Comparison of ENCODE assay signal across 8 mouse cellular contexts in genomic region chr3:67515274-67515801, GRCm38 (mm10). TPM values are rescaled to one million over a fixed set of nuclear protein-coding genes. Genes with fewer than 3 reads are reported as not detected.
DNase-seq lines count a peak whose midpoint lies in the region; ATAC-seq and TF ChIP-seq lines count a peak whose summit lies in the region.

TSS of gene Rarres1 (minus strand) at chr3:67515523.

- peak; percentile 5 for DNase-seq in kidney, adult 2 months
- DNase-seq in kidney, adult 8-10 months, result no peak
- peak; percentile 35 for DNase-seq in adrenal gland, postnatal 25 days
- DNase-seq in hindbrain, embryonic 14.5 days (ENCODE audit: low spot score), result peak; percentile 36
- no peak for DNase-seq in layer of hippocampus, adult 9-11 months

- peak within 1 kb of the TSS; percentile 50 for H3K4me3 ChIP-seq in kidney, adult 2 months (ENCODE audit: insufficient read depth, low read depth, low read length)
- H3K4me3 ChIP-seq in forebrain, embryonic 15.5 days, result peak within 1 kb of the TSS; percentile 54
- H3K4me3 ChIP-seq in hindbrain, embryonic 14.5 days (replicated peaks; ENCODE audit: low read length), result peak within 1 kb of the TSS; percentile 57
- H3K4me3 ChIP-seq in liver, embryonic 15.5 days (replicated peaks), result peak within 1 kb of the TSS; percentile 53
- H3K4me3 ChIP-seq in neural tube, embryonic 13.5 days, result peak within 1 kb of the TSS; percentile 59

- peak; percentile 55 for ATAC-seq in forebrain, embryonic 15.5 days (replicated peaks)
- peak; percentile 62 for ATAC-seq in hindbrain, embryonic 14.5 days (ENCODE audit: low FRiP score)
- no peak for ATAC-seq in liver, embryonic 15.5 days (ENCODE audit: insufficient read depth)
- peak; percentile 68 for ATAC-seq in neural tube, embryonic 13.5 days (ENCODE audit: low read depth)

- peak within 1 kb of the TSS; percentile 99 for H3K4me2 ChIP-seq in forebrain, embryonic 15.5 days (replicated peaks)
- H3K4me2 ChIP-seq in hindbrain, embryonic 14.5 days (replicated peaks), result peak within 1 kb of the TSS; percentile 100
- peak within 1 kb of the TSS; percentile 74 for H3K4me2 ChIP-seq in liver, embryonic 15.5 days
- H3K4me2 ChIP-seq in neural tube, embryonic 13.5 days, result peak within 1 kb of the TSS; percentile 99

- H3K27me3 ChIP-seq in kidney, adult 2 months (replicated peaks; ENCODE audit: control insufficient read depth, insufficient read depth, low read length), result no peaks in the 10 kb centered on the region
- peaks cover 24% of the 10 kb centered on the region; the same call in 1 of the 2 replicates for H3K27me3 ChIP-seq in forebrain, embryonic 15.5 days
- peaks cover 19% of the 10 kb centered on the region; the same call in 1 of the 2 replicates for H3K27me3 ChIP-seq in hindbrain, embryonic 14.5 days (ENCODE audit: control insufficient read depth, insufficient read depth, low read length)
- peaks cover 41% of the 10 kb centered on the region for H3K27me3 ChIP-seq in liver, embryonic 15.5 days
- H3K27me3 ChIP-seq in neural tube, embryonic 13.5 days, result peaks cover 41% of the 10 kb centered on the region

- H3K27ac ChIP-seq in kidney, adult 2 months (ENCODE audit: insufficient read depth, low read depth, low read length), result no peak within 1 kb of the TSS
- H3K27ac ChIP-seq in forebrain, embryonic 15.5 days (replicated peaks), result no peak within 1 kb of the TSS
- H3K27ac ChIP-seq in hindbrain, embryonic 14.5 days, result no peak within 1 kb of the TSS
- no peak within 1 kb of the TSS for H3K27ac ChIP-seq in liver, embryonic 15.5 days (replicated peaks)
- no peak within 1 kb of the TSS for H3K27ac ChIP-seq in neural tube, embryonic 13.5 days (replicated peaks)

- TF ChIP-seq CTCF in kidney, adult 2 months (conservative IDR thresholded peaks at IDR 0.05; ENCODE audit: insufficient read depth, insufficient read length, low read depth, low read length), result no peak

- no peak for TF ChIP-seq POLR2A in kidney, adult 2 months (IDR thresholded peaks at IDR 0.05; ENCODE audit: low read depth, low read length)

- H3K9me3 ChIP-seq in forebrain, embryonic 15.5 days, result no peaks in the 10 kb centered on the region
- no peaks in the 10 kb centered on the region for H3K9me3 ChIP-seq in hindbrain, embryonic 14.5 days (ENCODE audit: control insufficient read depth, low read length)
- no peaks in the 10 kb centered on the region for H3K9me3 ChIP-seq in liver, embryonic 15.5 days (replicated peaks)
- no peaks in the 10 kb centered on the region for H3K9me3 ChIP-seq in neural tube, embryonic 13.5 days

- peak within 1 kb of the TSS; percentile 58 for H3K9ac ChIP-seq in forebrain, embryonic 15.5 days (replicated peaks)
- peak within 1 kb of the TSS; percentile 69 for H3K9ac ChIP-seq in hindbrain, embryonic 14.5 days
- H3K9ac ChIP-seq in liver, embryonic 15.5 days, result no peak within 1 kb of the TSS
- peak within 1 kb of the TSS; percentile 72 for H3K9ac ChIP-seq in neural tube, embryonic 13.5 days

- 1% methylated on average over 38 of the region's 38 CpGs for WGBS in kidney, adult 2 months
- WGBS in forebrain, embryonic 15.5 days, result 2% methylated on average over 38 of the region's 38 CpGs
- 2% methylated on average over 33 of the region's 38 CpGs for WGBS in hindbrain, embryonic 14.5 days
- WGBS in liver, embryonic 15.5 days (ENCODE audit: insufficient replicate concordance), result 3% methylated on average over 38 of the region's 38 CpGs
- WGBS in neural tube, embryonic 13.5 days, result 2% methylated on average over 38 of the region's 38 CpGs

- no peaks in the 10 kb centered on the region for H3K4me1 ChIP-seq in kidney, adult 2 months (ENCODE audit: control insufficient read depth, insufficient read depth, low read length)
- peaks cover 11% of the 10 kb centered on the region for H3K4me1 ChIP-seq in forebrain, embryonic 15.5 days
- no peaks in the 10 kb centered on the region for H3K4me1 ChIP-seq in hindbrain, embryonic 14.5 days (replicated peaks; ENCODE audit: control insufficient read depth, insufficient read depth, low read length)
- H3K4me1 ChIP-seq in liver, embryonic 15.5 days (replicated peaks), result 0 out of 2 replicates have a peak, but pooled peaks cover 5% of the 10 kb centered on the region
- H3K4me1 ChIP-seq in neural tube, embryonic 13.5 days (replicated peaks), result peaks cover 12% of the 10 kb centered on the region

- H3K36me3 ChIP-seq in kidney, adult 2 months (ENCODE audit: control insufficient read depth, insufficient read depth, low read length), result no peaks in the 10 kb centered on the region
- no peaks in the 10 kb centered on the region for H3K36me3 ChIP-seq in forebrain, embryonic 15.5 days
- H3K36me3 ChIP-seq in hindbrain, embryonic 14.5 days (replicated peaks; ENCODE audit: control insufficient read depth, insufficient read depth), result no peaks in the 10 kb centered on the region
- no peaks in the 10 kb centered on the region for H3K36me3 ChIP-seq in liver, embryonic 15.5 days (replicated peaks)
- H3K36me3 ChIP-seq in neural tube, embryonic 13.5 days, result no peaks in the 10 kb centered on the region

RNA-seq across cellular contexts. Expression of gene Rarres1, which starts in this region (rescaled TPM):
- 1.7 and 2.5 TPM in 2 replicates for polyA plus RNA-seq in kidney, adult 2 months (2012; rRNA removed)
- total RNA-seq in adrenal gland, postnatal 25 days (2021), result 0.24 TPM in 1 of 2 replicates, not detected in the other
- 0.69 and 0.88 TPM in 2 replicates for polyA plus RNA-seq in forebrain, embryonic 15.5 days (2015; fragmentation: Nextera tagmentation; extraction: Ambion mirVana)
- 2.1 and 2.4 TPM in 2 replicates for polyA plus RNA-seq in hindbrain, embryonic 14.5 days (2014; fragmentation: Nextera tagmentation; extraction: Ambion mirVana)
- polyA plus RNA-seq in liver, embryonic 15.5 days (2015; fragmentation: Nextera tagmentation; extraction: Ambion mirVana), result 2.7 and 3.1 TPM in 2 replicates
- 1.5 and 3.7 TPM in 2 replicates for polyA plus RNA-seq in neural tube, embryonic 13.5 days (2015; fragmentation: Nextera tagmentation; extraction: Ambion mirVana)

Comparison
In these comparisons a context has a peak if more than half of its experiments do, and no peak if none do; other contexts are left out.
1. DNase-seq: peak in kidney, adult 2 months (single experiment) and hindbrain, embryonic 14.5 days (single experiment); none in kidney, adult 8-10 months (0 of 2) and layer of hippocampus, adult 9-11 months (single experiment).
2. Peak in DNase-seq in adrenal gland, postnatal 25 days; RNA of the gene not detected or under 1 TPM.
3. Peak in ATAC-seq, H3K4me3 ChIP-seq, H3K9ac ChIP-seq and H3K4me2 ChIP-seq in forebrain, embryonic 15.5 days; RNA of the gene not detected or under 1 TPM.
4. Peak in every context shown above with its lines, with median percentiles within 50 percentile points of each other: H3K4me3 ChIP-seq and H3K4me2 ChIP-seq.